Mouse (Mus musculus) ES-Bruce4 (cell line): ENCODE data around the gene Ugt1a6a.

Experiments used
- CTCF ChIP-seq: IDR thresholded peaks from one replicate; pipeline ENCODE4 v1.8.1; 2011; ENCODE audit warnings: low read depth, low read length
- POLR2A ChIP-seq: IDR thresholded peaks from one replicate; pipeline ENCODE4 v1.8.1; 2011; ENCODE audit warnings: low read length; ENCODE audit not compliant: insufficient read depth

DNA sequence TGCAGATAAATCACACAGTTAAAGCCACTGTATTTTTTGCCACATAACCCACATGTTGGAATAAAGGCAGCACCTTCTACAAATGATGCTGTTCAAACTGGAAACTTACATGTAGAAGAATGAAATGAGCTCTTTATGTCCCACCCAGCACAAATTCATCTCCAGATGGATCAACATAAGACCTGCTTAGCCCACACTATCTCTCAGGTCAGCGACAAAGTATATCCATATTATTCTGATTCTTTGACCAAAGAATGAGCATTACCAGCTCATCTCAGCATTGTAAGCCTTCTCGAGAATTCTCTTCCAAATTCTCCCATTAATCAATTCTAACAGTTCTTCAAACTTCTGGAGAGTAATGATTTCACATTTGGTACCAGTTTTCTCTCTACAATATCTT is 87.6 kb downstream of the Ugt1a6a start:
- TF ChIP-seq POLR2A (no peak), CTCF (no peak)
